Mouse (Mus musculus) heart, postnatal 0 days (tissue): ENCODE data around the gene Dyrk4. TPM values are rescaled to one million over a fixed set of nuclear protein-coding genes. Genes with fewer than 3 reads are reported as not detected.

Experiments
- ATAC-seq: fragments of 200-750 bp; cut with Nextera tagmentation; 2 replicates; pipeline ENCODE4 v1.8.0; 2017; ENCODE audit warnings: low read depth, moderate number of reproducible peaks, moderate library complexity; ENCODE audit not compliant: insufficient read depth
- DNase-seq: peaks from one replicate; pipeline ENCODE4 v3.0.0-alpha.2; 2016; ENCODE audit warnings: low spot score
- H3K27ac ChIP-seq: fragments of 300-500 bp; sonication (generic); 2 replicates; pipeline ENCODE4 v1.5.1; 2014; ENCODE audit warnings: low read depth, mild to moderate bottlenecking
- H3K27me3 ChIP-seq: fragments of 300-500 bp; sonication (generic); 2 replicates; pipeline ENCODE4 v1.6.1; 2014; ENCODE audit warnings: low read length, mixed read lengths; ENCODE audit not compliant: control insufficient read depth, insufficient read depth
- H3K36me3 ChIP-seq: fragments of 300-500 bp; sonication (generic); replicated peaks from 2 replicates; pipeline ENCODE4 v1.6.1; 2014; ENCODE audit warnings: low read length, mixed read lengths; ENCODE audit not compliant: control insufficient read depth, insufficient read depth
- H3K4me1 ChIP-seq: fragments of 300-500 bp; sonication (generic); 2 replicates; pipeline ENCODE4 v1.6.1; 2014; ENCODE audit warnings: antibody characterized with exemption; ENCODE audit not compliant: control insufficient read depth, insufficient read depth
- H3K4me2 ChIP-seq: fragments of 300-500 bp; sonication (generic); 2 replicates; pipeline ENCODE4 v1.6.1; 2014; ENCODE audit warnings: low read depth, mild to moderate bottlenecking, low read length, moderate library complexity
- H3K4me3 ChIP-seq: fragments of 300-500 bp; sonication (generic); 2 replicates; pipeline ENCODE4 v1.5.1; 2014; ENCODE audit warnings: low read depth, low read length
- H3K9ac ChIP-seq: fragments of 300-500 bp; sonication (generic); replicated peaks from 2 replicates; pipeline ENCODE4 v1.6.1; 2014; ENCODE audit warnings: low read depth, low read length, mixed read lengths
- H3K9me3 ChIP-seq: fragments of 300-500 bp; sonication (generic); replicated peaks from 2 replicates; pipeline ENCODE4 v1.6.1; 2016; ENCODE audit warnings: low read length; ENCODE audit not compliant: control insufficient read depth
- CTCF ChIP-seq: IDR thresholded peaks from 2 replicates; pipeline ENCODE4 v1.5.1; 2016; ENCODE audit warnings: antibody characterized with exemption, control low read depth, low read depth
- EP300 ChIP-seq: IDR thresholded peaks from 2 replicates; pipeline ENCODE4 v1.6.1; 2016; ENCODE audit warnings: antibody characterized with exemption, low read depth
- WGBS: fragments of 180-500 bp; shearing (Covaris S2); extraction: QIAGEN DNeasy Blood & Tissue Kit; methylation state at CpG from one replicate; pipeline ENCODE4 v1.1.7; 2014; 5-methylcytosine and 5-hydroxymethylcytosine counted together
- polyA plus RNA-seq: library from polyadenylated mRNA; unstranded; fragments of >200 nt; fragmentation: Nextera tagmentation; extraction: Ambion mirVana; gene quantifications from 2 replicates; pipeline ENCODE4 v1.2.1, GENCODE M21; 2015
- total RNA-seq: library from RNA; depleted of rRNA; stranded (reverse); fragments of >200 nt; gene quantifications from 2 replicates; pipeline ENCODE4 v1.2.3, GENCODE M21; 2014; ENCODE audit warnings: low replicate concordance; rRNA removed

Dyrk4 gene
- total RNA-seq (not detected in 2 replicates), polyA plus RNA-seq (0.05 and 0.15 TPM in 2 replicates)

DNA sequence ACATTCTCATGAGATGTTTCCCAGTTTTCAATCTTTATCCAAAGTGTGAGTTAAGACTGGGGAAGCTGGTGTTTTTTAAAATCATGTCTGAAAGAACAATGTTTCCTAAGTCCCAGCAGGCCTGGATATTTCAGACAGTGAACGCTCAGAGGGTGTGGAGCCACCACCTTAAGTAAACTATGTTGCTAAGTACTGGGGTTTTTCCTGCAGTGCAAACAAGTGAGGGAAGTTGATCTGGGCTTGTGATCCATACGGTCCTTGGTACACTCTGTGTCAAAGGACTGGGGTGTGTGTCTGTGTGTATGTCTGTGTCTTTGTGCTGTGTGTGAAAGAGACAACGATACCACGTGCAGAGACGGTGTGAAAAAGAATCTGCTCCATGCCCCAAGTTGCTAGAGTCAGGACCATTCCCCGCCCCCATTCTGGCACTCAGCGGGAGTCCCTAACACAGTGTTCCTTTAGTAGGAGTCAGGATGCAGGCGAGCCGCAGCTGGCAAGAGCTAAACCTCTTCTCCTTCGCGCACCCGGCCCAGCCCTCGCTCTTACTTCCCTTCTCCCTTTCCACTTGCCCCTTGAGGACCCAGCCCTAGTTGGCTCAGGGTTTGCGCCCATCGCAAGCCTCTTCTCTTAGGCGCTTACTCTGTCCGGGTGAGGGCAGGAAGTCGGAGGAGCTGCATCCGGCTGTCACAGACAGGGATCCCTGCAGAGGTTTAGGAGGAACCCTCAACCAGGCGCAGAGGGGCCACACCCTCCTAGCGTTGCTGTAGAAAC lies at the start of gene Dyrk4:
Gene Dyrk4, minus strand, starts transcription at position 729 of the 771 bp plus-strand sequence.
- no peaks in the 10 kb centered on the region for H3K9me3 ChIP-seq
- WGBS = 9% methylated on average over 21 of the region's 21 CpGs
- TF ChIP-seq CTCF (no peak), EP300 (no peak)
- peak; percentile 60 for ATAC-seq
- peak within 1 kb of the TSS; percentile 48 for H3K4me2 ChIP-seq
- no peak within 1 kb of the TSS for H3K27ac ChIP-seq
- no peak within 1 kb of the TSS for H3K4me3 ChIP-seq
- 0 out of 2 replicates have a peak within 1 kb of the TSS, but pooled peaks have one; percentile 0 for H3K9ac ChIP-seq
- DNase-seq = peak; percentile 26
- no peaks in the 10 kb centered on the region for H3K4me1 ChIP-seq
- H3K27me3 ChIP-seq = no peaks in the 10 kb centered on the region
- peaks cover 37% of the 10 kb centered on the region for H3K36me3 ChIP-seq

- ATAC-seq (peak; percentile 86), DNase-seq (peak; percentile 73)
- no peak for TF ChIP-seq CTCF
- 0 out of 2 replicates have a peak, but pooled peaks have one; percentile 68 for TF ChIP-seq EP300
- no peak overlapping the region for H3K4me3 ChIP-seq
- H3K36me3 ChIP-seq = peaks cover 8% of the 10 kb centered on the region
- WGBS = 28% methylated on average over 14 of the region's 14 CpGs
- peaks cover 11% of the 10 kb centered on the region for H3K4me1 ChIP-seq
- peak overlapping the region; percentile 20 for H3K4me2 ChIP-seq
- peak overlapping the region; percentile 68 for H3K27ac ChIP-seq
- H3K27me3 ChIP-seq = no peaks in the 10 kb centered on the region
- no peaks in the 10 kb centered on the region for H3K9me3 ChIP-seq
- no peak overlapping the region for H3K9ac ChIP-seq
Observed at GRCm38 (mm10) chr6:126966241-126967026, 44.8 kb upstream of the Dyrk4 start.

- no peak overlapping the region for H3K9ac ChIP-seq
- WGBS = 57% methylated on average over 9 of the region's 9 CpGs
- H3K27ac ChIP-seq = no peak overlapping the region
- H3K4me1 ChIP-seq = peaks cover 11% of the 10 kb centered on the region
- no peaks in the 10 kb centered on the region for H3K9me3 ChIP-seq
- H3K27me3 ChIP-seq = no peaks in the 10 kb centered on the region
- no peak for TF ChIP-seq CTCF
- TF ChIP-seq EP300 = no peak
- H3K4me2 ChIP-seq = no peak overlapping the region
- ATAC-seq (no peak), DNase-seq (no peak)
- no peak overlapping the region for H3K4me3 ChIP-seq
- peaks cover 9% of the 10 kb centered on the region; the same call in 1 of the 2 replicates for H3K36me3 ChIP-seq
Observed at GRCm38 (mm10) chr6:126963426-126963825, 41.8 kb upstream of the Dyrk4 start.

- 73% methylated on average over 5 of the region's 5 CpGs for WGBS
- no peak overlapping the region for H3K4me3 ChIP-seq
- no peaks in the 10 kb centered on the region for H3K27me3 ChIP-seq
- no peak for ATAC-seq
- no peak overlapping the region for H3K9ac ChIP-seq
- no peak overlapping the region for H3K27ac ChIP-seq
- DNase-seq = no peak
- H3K9me3 ChIP-seq = no peaks in the 10 kb centered on the region
- no peak overlapping the region for H3K4me2 ChIP-seq
- H3K36me3 ChIP-seq = peaks cover 10% of the 10 kb centered on the region
- peaks cover 11% of the 10 kb centered on the region for H3K4me1 ChIP-seq
- no peak for TF ChIP-seq CTCF
- TF ChIP-seq EP300 = no peak
Observed at GRCm38 (mm10) chr6:126962709-126963108, 41.1 kb upstream of the Dyrk4 start.

DNA sequence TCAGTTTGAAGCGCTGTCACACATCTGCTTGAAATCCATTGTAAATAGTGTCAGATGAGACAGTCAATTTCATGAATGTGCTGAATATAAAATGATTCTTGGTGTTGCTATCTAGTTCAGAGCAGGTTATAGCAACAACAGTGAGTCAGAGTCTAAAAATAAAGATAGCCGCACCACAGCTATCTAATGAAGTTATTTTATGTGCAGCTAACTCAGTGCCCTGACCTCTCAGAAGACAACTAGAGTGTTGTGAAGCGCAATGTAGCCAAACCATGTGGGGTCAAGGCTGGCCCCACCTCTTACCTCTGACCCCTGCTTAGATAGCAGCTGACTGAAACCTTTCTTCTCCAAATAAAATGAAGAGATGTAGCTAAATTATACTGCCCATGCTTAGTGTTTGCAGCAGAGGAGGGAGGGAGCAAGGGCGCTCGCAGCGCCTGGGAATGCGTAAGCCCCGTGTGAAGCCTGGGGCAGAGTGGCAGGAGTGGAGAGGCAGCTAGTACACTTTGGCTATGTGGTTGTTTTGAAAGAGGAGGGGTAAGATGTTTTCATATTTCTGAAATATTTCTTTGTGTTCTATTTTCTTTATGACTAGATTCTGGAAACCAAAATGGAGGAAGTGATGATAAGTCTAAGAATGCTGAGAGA lies 39.9 kb upstream of the Dyrk4 start:
- ATAC-seq (peak; percentile 90), DNase-seq (peak; percentile 81)
- Histone ChIP-seq H3K9ac (no peak overlapping the region), H3K36me3 (peaks cover 19% of the 10 kb centered on the region), H3K27me3 (no peaks in the 10 kb centered on the region), H3K9me3 (no peaks in the 10 kb centered on the region), H3K4me2 (no peak overlapping the region), H3K4me1 (peaks cover 4% of the 10 kb centered on the region; the same call in 1 of the 2 replicates), H3K4me3 (no peak overlapping the region), H3K27ac (peak overlapping the region; percentile 85)
- 46% methylated on average over 8 of the region's 8 CpGs for WGBS
- TF ChIP-seq EP300 (no peak), CTCF (no peak)
